Mouse (Mus musculus): ENCODE results near the gene Rnf4.
A peak's percentile ranks its signal among the peaks of the same experiment; 100 is the strongest.

The Rnf4 gene

GRCm38 (mm10) chr5:34336097-34336774 lies at the start of gene Rnf4:
TSS of gene Rnf4 (plus strand) at chr5:34336289.
- peak; percentile 99 for DNase-seq

GRCm38 (mm10) chr5:34286516-34286915 lies 49.6 kb upstream of the Rnf4 start:
- DNase-seq: peak; percentile 5

- DNase-seq: peak; percentile 6
These were observed 48.9 kb upstream of the Rnf4 start for GRCm38 (mm10) chr5:34287001-34287837.

GRCm38 (mm10) chr5:34287838-34288145 lies 48.3 kb upstream of the Rnf4 start:
- no peak for DNase-seq

- peak; percentile 77 for DNase-seq
These were observed 47.9 kb upstream of the Rnf4 start, which contains the start of the genes Zfyve28 and Cfap99 for GRCm38 (mm10) chr5:34288154-34288716. TSS of gene Zfyve28 (minus strand) at chr5:34288449. TSS of gene Cfap99 (plus strand) at chr5:34288600.

GRCm38 (mm10) chr5:34289286-34289685 lies 46.8 kb upstream of the Rnf4 start:
- no peak for DNase-seq

- DNase-seq: peak; percentile 28
These were observed 42.7 kb upstream of the Rnf4 start for GRCm38 (mm10) chr5:34293363-34293762.

GRCm38 (mm10) chr5:34294696-34295095 lies 41.4 kb upstream of the Rnf4 start:
- no peak for DNase-seq

- no peak for DNase-seq
These were observed 40.9 kb upstream of the Rnf4 start for GRCm38 (mm10) chr5:34295141-34295540.

GRCm38 (mm10) chr5:34298061-34298460 lies 38.0 kb upstream of the Rnf4 start:
- no peak for DNase-seq

GRCm38 (mm10) chr5:34298937-34299535 lies 37.1 kb upstream of the Rnf4 start:
- DNase-seq: no peak

- no peak for DNase-seq
These were observed 33.7 kb upstream of the Rnf4 start for GRCm38 (mm10) chr5:34302377-34302776.

- DNase-seq: no peak
These were observed 27.1 kb upstream of the Rnf4 start for GRCm38 (mm10) chr5:34309016-34309415.

- DNase-seq: no peak
These were observed 16.5 kb upstream of the Rnf4 start for GRCm38 (mm10) chr5:34319491-34320034.

GRCm38 (mm10) chr5:34321236-34321635 lies 14.9 kb upstream of the Rnf4 start:
- peak; percentile 57 for DNase-seq

- DNase-seq: no peak
These were observed 10.8 kb upstream of the Rnf4 start for GRCm38 (mm10) chr5:34325286-34325685.

GRCm38 (mm10) chr5:34326249-34326691 lies 9.8 kb upstream of the Rnf4 start:
- DNase-seq: peak; percentile 7

- peak; percentile 63 for DNase-seq
These were observed 9.1 kb upstream of the Rnf4 start for GRCm38 (mm10) chr5:34326875-34327576.

GRCm38 (mm10) chr5:34330136-34330535 lies 6.0 kb upstream of the Rnf4 start:
- no peak for DNase-seq

GRCm38 (mm10) chr5:34334081-34334480 lies 2.0 kb upstream of the Rnf4 start:
- DNase-seq: no peak

- no peak for DNase-seq
These were observed 471 bp upstream of the Rnf4 start for GRCm38 (mm10) chr5:34335539-34336096.
